Mouse (Mus musculus) bone marrow macrophage, adult 2 months (primary cell): ENCODE data around the gene Ell2.

ENCODE experiments used
- CTCF ChIP-seq: IDR thresholded peaks from 2 replicates; pipeline ENCODE4 v1.5.1; 2012; ENCODE audit warnings: low read depth, mild to moderate bottlenecking, low read length, moderate library complexity
- POLR2A ChIP-seq: IDR thresholded peaks from 2 replicates; pipeline ENCODE4 v1.6.1; 2012; ENCODE audit warnings: mild to moderate bottlenecking, low read depth, low read length, borderline replicate concordance

- no peak for TF ChIP-seq CTCF
- TF ChIP-seq POLR2A = no peak
These were observed 592 bp downstream of the Ell2 start for GRCm38 (mm10) chr13:75706882-75707816.
